Mouse (Mus musculus): ENCODE data around the gene Adam19. TPM values are rescaled to one million over a fixed set of nuclear protein-coding genes. Genes with fewer than 3 reads are reported as not detected.

The Adam19 gene
- total RNA-seq, 2 experiments from 2014 or later, result 5.7 to 5.8 TPM

DNA sequence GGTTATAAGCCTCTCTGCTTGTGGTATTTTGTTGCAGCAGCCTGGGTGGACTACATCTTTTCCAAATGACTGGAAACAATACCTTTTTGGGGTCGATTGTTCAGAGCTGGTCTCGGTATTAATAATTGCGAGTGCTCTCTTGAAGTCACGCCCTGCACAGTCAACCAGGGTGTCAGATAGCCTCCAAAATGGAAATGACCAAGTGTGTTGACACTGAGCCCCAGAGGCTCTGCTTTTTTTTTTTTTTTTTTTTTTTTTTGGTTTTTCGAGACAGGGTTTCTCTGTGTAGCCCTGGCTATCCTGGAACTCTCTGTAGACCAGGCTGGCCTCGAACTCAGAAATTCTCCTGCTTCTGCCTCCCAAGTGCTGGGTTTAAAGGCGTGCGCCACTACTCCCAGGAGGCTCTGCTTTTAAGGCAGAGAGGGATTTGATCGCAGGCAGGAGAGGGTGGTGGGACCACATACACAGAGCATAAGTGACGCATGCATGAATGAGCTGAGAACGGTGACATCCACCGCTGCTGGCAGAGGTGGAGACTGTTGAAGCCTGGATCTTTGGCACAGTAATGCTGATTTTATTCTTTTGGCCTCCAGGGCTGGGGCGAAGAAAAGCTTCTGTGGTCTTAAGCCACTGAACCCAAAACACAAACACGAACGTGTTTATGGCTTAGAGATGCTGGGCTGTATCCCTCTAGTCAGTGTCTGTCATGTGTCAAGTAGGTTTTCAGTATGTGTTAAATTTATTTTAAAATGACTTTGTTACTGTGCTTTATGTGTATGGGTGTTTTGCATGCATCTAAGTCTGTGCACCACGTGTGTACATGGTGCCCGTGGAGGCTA is 18.3 kb downstream of the Adam19 start:
- no peak for DNase-seq

DNA sequence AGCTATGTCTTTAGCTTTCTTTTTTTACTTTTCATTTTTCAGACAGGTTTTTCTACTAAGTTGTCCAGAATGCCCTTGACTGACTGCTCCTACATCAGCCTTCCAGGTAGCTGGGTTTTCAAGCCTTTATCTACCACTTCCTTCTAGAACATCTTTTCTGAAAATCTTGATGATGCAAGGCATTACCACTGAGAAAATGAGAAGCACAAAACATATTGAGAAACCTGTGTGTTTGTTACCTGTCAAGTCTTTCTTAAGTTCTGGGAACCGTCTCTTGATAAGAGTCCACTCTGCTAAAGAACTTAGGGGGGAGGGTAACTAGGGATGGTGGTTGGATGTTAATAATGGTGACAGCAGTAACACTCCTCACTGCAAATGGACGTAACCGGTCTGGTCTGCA is 19.7 kb downstream of the Adam19 start:
- DNase-seq, result no peak

DNA sequence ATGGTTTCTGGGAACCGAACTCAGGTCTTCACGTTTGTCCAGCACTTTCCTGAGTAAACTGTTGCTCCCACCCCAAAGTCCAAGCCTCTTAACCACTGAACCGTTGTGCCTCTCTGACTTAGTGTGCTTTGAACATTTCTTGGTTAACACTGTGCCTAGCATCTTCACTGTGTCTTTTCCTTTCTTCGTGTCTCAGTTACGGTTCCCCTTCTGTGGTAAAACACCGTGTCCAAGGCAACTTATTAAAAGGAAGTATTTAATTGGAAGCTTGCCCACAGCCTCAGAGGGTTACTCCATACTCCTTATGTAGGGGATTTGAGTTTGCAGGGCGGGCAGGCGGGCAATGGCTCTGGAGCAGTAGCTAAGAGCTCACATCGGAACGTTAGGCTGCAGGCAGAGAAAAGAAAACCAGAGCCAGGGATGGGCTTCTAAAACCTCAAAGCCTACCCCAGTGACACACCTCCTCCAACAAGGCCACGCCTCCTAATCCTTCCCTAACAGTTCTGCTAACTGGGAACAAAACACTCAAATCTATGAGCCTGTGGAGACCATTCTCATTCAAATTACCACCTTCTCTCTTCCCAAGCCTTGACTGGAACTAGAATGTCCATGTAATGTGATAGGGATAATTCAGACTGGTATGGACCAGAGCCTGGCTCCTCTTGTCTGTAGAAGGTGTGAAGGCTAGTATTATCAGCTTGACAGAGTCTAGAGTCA is 20.8 kb downstream of the Adam19 start:
- no peak for DNase-seq

DNA sequence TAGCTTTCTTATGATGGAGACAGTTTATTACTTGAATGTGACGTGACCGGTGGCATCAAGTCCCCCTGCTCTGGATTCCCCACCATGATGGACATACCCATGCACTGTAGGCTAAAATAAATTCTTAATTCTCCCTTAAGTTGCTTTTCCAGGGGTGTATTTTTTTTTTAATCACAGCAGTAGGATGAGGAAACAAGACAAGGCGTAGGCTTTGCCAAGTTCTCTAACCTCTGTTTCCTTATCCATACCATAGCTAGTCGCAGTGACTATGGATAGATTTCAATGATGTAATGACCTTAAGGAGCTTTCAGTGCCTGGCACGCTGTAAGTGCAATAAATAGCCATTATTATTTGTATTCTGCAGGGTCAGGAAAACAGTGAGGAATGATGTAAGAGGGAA is 21.5 kb downstream of the Adam19 start:
- no peak for DNase-seq

DNA sequence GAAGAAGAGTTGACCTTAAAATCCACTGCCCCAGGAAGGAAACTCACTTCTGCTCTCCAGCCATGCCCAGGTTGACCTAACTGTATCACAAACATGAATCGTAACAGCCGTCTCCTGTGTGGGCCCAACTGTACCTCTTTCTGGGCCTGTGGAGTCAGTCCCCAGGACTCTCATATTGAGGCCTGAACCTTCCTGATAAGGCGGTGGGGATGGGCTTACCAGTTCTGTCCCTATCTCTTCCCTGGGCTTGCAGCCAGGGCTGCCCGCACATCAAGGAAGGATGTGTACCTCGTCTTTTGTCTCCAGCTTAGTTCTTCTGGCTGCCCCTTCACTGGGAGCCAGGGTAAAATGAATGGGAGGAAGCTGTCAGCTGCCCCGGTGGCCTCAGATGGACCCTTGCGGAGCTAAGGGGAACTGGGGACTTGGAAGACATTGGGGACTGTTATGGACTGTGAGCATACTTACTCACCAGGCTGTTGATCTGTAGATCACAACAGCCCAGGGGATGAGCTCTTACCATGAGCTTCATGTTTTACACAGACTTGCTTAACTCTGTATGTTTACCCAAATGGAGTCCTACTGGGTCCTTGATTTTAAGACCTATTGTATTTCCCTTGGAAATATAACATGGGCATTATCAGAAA is 22.1 kb downstream of the Adam19 start:
- DNase-seq, result peak; percentile 27 to 42

DNA sequence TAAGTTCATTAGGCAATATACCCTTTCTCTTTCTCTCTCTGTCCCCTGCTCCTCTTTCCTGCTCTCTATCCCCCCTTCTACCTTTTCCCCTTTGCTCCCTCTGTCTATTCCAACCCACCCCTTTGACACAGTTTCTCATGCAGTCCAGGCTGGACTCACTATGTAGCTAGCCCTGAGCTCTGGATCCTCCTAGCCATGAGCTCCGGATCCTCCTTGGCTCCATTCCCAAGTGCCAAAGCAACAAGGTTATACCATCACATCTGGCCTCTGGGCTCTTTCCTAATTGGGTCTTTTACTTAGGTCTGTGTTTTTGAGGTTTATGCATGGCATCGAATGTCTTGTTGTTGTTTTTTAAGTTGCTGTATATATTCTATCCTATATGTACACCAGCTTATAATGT is 25.3 kb downstream of the Adam19 start:
- no peak for DNase-seq

DNA sequence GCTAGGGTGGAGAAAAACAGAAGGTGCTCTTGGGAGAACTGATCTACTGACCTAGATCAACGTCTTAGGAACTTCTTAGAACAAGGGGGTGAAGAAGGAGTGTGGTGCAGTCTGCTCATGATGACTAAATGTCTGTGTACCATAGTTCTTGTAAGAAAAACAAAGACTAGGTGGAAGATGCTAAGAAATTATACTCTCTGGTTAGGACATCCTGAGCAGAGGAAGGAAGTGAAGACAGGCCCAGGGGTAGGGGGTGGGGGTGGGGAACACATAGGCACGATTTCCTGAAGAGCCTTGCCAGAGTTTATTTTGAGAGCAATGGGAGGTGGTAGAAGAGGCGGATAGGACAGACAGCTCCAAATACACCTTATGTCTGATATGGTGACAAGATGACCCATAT is 27.6 kb downstream of the Adam19 start:
- no peak for DNase-seq

DNA sequence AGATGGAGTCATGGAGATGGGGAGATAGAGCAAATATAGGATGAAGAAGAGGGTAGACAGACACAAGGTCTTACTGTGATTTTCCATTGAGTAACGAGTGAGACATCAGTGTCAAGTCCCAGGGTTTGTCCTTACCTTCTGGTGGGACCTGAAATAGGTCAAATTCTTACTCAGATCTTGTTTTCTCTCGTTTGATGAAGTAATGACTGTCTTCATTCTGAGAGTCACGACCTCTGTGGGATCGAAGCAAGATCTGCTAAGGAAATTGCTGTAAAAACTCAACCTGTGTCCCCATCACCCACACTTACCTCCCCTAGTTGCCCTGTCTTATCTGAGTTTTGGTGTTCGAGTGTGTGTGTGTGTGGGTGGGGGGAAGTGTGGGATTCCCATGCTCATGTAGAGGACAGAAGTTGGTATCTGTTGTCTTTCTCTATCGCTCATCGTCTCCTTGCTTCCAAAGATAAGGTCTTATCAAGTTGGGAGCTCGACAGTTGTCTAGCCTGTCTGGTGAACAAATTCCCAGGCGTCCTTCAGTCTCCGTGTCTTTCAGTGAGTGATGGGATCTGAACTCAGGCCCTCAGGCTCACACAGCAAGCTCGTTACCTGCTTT is 28.1 kb downstream of the Adam19 start:
- DNase-seq, result no peak

DNA sequence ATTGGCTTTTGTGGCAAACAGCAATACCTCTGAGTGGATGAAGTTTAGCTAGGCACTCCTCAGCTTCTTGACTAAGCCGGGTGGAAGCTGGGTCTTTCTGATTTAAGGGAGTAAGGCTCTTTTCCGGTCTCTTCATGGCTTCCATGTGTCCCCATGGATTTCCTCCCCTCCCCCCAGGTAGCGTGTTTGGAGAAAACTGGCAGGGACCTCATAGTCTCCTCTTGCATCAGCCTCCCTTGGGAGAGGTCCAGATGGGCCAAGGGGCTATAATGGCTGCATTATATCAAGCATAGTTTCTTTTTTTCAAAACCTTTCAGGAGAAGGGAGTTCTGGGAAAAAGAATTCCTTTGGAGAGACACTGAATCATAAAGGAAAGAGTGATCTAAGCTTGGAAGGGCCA is 28.8 kb downstream of the Adam19 start:
- DNase-seq, result peak in 1 of 2 experiments; percentile 72

DNA sequence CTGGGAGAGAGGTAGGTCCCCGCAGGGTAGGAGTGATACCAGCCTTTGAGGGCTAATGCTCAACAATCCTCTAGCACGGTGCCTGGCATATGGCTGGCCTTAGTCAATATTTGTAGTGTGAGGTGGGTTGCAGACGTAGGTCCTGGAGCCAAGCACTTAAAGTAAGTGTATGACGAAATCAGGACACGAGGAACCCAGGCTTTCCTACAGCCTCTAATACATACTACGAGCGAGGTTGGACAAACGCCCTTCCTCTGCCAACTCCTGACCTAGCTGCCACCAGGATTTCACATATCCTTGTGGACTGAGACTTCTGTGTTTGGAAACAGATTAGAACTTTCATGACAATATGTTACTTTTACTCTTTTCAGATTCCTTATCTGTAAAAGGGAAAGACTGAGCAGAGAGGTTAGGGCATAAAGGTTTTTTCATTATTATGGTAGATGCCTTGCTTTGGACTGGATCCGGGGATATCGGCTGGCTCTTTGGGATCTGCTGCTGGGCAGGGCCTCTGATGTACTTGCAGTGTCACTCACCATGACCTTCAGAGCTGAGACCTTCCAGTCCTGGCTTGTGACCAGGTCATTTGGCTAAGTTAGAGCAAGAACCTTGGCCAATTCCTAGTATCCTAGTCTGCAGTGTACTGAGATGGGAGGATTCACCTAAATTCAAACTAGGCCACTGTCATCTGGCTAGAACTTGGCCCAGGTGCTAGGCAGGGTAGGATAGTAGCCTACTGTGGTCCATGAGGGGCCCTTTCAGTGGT is 29.8 kb downstream of the Adam19 start:
- DNase-seq, result peak; percentile 66 to 76

DNA sequence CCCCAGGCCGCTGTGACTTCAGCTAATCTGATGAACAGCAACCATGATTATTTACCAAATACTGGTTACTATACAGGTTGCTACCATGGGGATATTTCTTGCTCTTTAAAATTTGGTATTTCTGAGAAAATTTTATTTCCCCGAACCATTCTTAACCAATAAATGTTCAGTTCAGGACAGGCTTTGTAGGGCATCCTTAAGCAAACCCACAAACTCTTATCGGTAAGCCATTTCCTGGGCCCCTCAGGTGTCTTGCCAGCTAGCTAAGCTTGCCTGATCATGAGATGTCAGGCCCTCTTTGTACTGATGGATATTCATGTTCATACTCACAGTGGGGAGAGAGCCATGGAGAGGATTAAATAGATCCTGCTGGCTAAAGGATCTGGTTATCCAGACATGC is 30.7 kb downstream of the Adam19 start:
- no peak for DNase-seq

DNA sequence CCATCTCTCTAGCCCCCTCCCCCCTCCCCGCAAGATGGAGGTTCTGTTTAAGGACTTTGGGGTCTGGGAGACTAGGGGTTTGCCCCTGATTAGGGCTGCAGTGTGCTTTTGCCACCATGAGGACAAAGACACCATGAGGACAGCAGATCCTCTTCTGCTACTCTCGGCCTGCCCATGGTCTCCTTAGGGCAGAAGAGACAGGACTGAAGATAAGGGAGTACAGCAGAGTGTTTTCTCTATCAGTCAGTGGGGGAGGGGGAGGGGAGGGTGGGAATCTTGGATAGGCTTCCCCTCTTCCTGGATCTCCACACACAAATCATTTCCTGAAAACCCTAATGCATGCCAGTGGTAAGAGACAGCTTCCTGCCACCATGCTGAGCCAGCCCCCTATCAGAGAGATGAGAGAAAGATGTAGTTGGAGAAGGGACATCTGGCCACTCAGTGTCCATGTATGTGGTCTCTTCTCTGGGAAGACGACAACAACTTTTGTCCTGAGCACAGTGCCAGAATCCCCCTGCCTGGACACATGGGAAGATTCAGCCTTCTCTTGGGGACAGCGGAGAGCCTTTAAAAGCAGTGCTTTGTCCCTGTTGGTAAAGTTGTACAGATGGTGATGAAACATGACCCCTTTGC is 33.4 kb downstream of the Adam19 start:
- no peak for DNase-seq

DNA sequence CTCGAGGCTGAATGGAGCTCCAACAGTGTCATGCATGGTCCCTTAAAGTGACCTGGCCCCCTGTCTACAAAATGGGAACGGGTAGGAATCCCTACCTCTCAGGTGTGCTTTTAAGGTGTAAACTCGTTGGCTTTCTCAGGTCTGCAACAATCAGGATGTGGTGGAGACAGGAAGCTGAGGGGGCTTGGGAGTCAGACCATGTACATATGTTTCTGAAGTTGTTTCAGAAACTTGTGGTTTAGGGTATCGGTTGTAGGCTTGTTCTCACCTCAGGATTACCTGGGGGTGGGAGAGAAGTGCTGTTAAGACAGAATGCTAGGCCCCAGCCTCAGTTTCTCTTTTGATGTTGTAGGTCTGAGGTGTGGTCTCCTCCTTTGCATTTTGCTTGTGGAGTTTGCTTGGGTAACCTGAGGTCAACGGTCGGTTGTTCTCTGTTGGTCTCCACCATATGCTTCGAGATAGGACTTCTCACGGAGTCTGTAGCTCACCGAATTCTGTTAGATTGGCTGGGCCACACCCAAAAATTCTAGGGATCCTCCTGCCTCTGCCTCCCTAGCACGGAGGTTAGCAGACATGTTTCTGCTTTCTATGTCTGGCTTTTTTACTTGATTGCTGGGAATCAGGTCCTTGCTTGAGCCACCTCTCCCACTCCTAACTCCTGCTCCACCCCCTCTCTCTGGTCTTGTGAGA is 34.4 kb downstream of the Adam19 start:
- DNase-seq, result no peak

DNA sequence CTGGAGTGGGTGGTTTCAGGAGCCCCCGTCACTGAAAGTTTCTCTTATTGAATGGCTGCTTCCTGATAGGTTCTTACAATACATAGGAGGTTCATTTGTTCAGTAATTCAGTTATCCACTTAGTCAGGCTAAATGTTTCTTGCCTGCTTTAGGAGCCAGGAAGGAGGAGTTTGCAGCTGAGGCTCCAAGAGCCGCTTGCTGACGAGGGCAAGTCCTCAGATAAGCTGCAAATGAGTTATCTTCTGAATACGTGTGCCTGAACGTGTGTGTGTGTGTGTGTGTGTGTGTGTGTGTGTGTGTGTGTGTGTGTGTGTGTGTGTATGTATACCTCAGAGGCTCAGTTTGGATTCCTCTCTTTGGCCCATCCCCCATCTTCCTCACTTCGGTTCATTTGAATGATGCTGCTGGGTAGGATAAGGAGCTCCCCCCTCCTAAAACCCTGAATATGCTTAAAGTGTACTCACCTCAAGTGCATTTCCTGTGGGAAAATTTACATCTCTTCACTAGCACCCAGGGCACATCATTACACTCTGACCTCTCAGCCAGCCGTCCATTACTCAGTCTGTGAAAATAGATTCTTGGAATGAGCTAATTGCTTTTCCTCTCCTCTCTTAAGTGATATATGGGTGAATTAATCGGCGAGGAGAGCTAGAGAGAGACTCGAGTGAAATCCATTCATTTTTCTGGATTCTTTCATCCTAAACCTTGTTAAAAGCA is 35.3 kb downstream of the Adam19 start:
- no peak for DNase-seq

DNA sequence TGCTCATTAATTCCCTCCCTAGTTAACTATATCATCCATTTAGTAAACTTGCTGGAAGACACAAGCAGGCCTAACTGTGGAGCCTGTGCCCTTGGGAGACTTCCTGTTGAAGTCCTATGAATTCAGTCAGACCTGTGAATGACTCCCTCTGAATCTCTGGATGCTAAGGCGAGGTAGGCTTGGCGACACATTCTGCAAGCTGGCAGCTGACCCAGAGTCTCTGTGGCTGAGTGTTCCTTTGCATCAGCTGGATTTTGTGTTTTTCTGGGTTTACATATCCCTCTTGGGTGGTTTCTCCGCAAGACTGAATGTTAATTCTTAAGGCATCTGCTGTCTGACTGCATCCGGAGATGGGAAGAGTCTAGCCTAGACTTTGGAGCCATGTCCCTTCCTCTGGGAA is 36.3 kb downstream of the Adam19 start:
- DNase-seq, result peak in 1 of 2 experiments; percentile 30

DNA sequence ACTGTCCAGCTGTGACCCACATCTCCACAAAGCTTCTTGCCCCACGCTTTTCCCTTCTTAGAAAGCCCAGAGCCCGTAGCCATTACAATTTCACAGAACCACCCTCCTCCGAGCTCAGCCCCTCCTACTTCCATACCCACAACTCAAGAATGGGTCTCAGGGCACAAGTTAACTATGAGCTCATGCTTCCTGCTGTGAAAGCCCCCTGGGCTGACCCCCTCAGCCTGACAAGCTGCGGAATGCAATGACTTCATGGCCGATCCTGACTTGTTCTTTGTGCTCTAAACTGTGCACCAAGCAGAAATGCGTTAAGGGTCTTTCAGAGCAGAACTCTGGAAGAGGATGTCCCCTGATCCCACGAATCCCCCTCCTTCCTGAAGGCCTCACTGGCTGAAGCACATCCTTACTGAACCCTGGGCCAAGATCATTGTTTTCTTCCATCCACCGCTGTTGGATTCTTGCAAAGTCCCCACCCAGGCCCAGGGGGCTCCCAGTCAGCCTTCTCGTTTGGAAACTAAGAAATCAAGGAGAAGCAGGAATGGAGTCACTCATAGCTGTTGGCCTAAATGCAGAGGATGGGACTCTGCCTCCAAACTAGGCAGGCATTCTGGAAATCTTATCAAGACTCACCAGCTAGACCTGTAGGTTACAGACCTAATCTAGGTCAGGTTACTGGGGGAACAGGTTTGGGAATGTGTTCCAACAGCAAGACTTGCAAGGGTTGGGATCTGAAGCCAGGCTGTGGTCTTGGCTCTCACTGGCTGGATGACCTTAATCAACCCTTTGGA is 39.9 kb downstream of the Adam19 start:
- no peak for DNase-seq

DNA sequence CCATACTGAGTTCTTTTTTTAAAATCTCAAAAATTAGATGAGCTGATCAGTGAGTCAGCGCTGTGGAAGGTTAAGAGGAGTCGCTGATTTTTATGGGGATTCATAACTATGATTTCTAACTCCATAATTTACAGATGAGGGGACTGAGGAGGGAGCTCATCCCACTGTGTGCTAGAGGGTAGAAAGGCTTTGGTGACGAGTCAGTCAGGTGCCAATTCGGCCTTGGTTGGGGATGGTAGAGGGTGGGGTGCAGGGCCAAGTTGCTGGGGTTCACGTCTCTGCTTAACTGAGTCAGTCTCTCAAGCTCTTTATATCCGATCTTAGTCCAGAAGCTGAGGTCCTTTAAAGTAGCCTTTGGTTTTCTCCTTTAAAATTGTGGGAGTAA is 40.5 kb downstream of the Adam19 start:
- no peak for DNase-seq

DNA sequence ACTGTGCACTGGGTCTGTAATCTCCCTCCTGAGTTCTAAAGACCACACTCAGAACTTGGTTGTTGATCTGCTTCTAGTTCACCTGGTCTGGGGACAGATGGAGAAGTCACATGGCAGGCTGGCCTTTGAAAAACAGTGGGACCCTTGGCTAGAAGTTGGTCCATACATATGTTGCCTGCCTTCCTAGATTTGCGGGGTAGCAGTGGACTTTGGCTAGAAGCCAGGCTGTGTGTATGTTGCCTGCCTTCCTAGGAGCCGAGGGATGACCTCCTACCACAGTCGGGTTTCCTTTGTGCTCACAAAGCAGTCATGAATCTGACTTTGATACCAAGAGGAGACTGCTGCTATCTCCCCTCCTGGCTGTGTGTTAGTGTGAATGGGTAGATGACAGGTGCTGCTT is 41.3 kb downstream of the Adam19 start:
- no peak for DNase-seq

DNA sequence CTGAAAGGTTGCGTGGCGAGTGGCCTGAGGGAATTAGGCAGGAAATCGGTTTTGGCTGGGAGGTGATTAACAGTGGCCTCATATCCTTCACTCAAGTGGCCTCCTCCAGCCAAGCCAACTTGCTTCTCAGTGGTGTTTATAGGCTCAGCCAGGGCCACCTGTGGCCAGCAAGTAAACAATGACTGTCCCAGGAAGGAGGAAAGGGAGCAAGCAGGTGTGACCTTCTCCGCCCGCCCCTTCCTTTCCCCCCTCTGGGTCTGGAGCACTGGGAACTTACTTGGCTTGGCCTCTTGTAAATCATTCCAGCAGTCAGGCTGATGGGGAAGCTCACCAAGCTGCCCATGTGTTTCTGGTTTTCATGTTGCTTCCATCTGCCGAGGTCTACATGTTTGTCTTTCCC is 46.3 kb downstream of the Adam19 start:
- DNase-seq, result no peak
